Mouse (Mus musculus) hindbrain, embryonic 11.5 days (tissue): ENCODE results near the gene Rnaseh2a. TPM values are rescaled to one million over a fixed set of nuclear protein-coding genes. Genes with fewer than 3 reads are reported as not detected.

Source experiments
- ATAC-seq: fragments of 200-750 bp; cut with Nextera tagmentation; 2 replicates; pipeline ENCODE4 v1.8.0; 2017; ENCODE audit warnings: mild to moderate bottlenecking, moderate TSS enrichment, moderate library complexity; ENCODE audit not compliant: low FRiP score
- DNase-seq: peaks from one replicate; pipeline ENCODE4 v3.0.0-alpha.2; 2015; ENCODE audit warnings: low spot score
- H3K27ac ChIP-seq: fragments of 300-500 bp; sonication (generic); 2 replicates; pipeline ENCODE4 v1.5.1; 2014; ENCODE audit warnings: mild to moderate bottlenecking, low read depth, low read length
- H3K27me3 ChIP-seq: fragments of 300-500 bp; sonication (generic); 2 replicates; pipeline ENCODE4 v1.6.1; 2014; ENCODE audit warnings: mild to moderate bottlenecking, low read length, moderate library complexity, mixed read lengths; ENCODE audit not compliant: control insufficient read depth, insufficient read depth
- H3K36me3 ChIP-seq: fragments of 300-500 bp; sonication (generic); 2 replicates; pipeline ENCODE4 v1.6.1; 2014; ENCODE audit warnings: mild to moderate bottlenecking, low read length, moderate library complexity, mixed read lengths; ENCODE audit not compliant: control insufficient read depth, insufficient read depth
- H3K4me1 ChIP-seq: fragments of 300-500 bp; sonication (generic); replicated peaks from 2 replicates; pipeline ENCODE4 v1.6.1; 2014; ENCODE audit warnings: low read length, mixed read lengths; ENCODE audit not compliant: control insufficient read depth, insufficient read depth
- H3K4me2 ChIP-seq: fragments of 300-500 bp; sonication (generic); replicated peaks from 2 replicates; pipeline ENCODE4 v1.6.1; 2014; ENCODE audit warnings: mild to moderate bottlenecking, low read depth, low read length
- H3K4me3 ChIP-seq: fragments of 300-500 bp; sonication (generic); 2 replicates; pipeline ENCODE4 v1.5.1; 2014; ENCODE audit warnings: low read depth, low read length
- H3K9ac ChIP-seq: fragments of 300-500 bp; sonication (generic); 2 replicates; pipeline ENCODE4 v1.6.1; 2014; ENCODE audit warnings: low read depth, low read length
- H3K9me3 ChIP-seq: fragments of 300-500 bp; sonication (generic); 2 replicates; pipeline ENCODE4 v1.6.1; 2016; ENCODE audit warnings: low read length; ENCODE audit not compliant: control insufficient read depth
- WGBS: fragments of 180-500 bp; shearing (Covaris S2); extraction: QIAGEN DNeasy Blood & Tissue Kit; methylation state at CpG from one replicate; pipeline ENCODE4 v1.1.7; 2014; 5-methylcytosine and 5-hydroxymethylcytosine counted together
- polyA plus RNA-seq: library from polyadenylated mRNA; unstranded; fragments of >200 nt; fragmentation: Nextera tagmentation; extraction: Ambion mirVana; gene quantifications from 2 replicates; pipeline ENCODE4 v1.2.1, GENCODE M21; 2014

The Rnaseh2a gene
- polyA plus RNA-seq, 1 experiment from 2014 or later: 98.5 TPM

GRCm38 (mm10) chr8:84934860-84935259 lies 34.7 kb downstream of the Rnaseh2a start:
- ATAC-seq: peak; percentile 74
- no peaks in the 10 kb centered on the region for H3K9me3 ChIP-seq
- peaks cover 14% of the 10 kb centered on the region for H3K4me1 ChIP-seq
- H3K27me3 ChIP-seq: peaks cover 43% of the 10 kb centered on the region
- H3K27ac ChIP-seq: no peak overlapping the region
- H3K4me3 ChIP-seq: peak overlapping the region; percentile 63; the same call in 1 of the 2 replicates
- peak overlapping the region; percentile 90 for H3K4me2 ChIP-seq
- H3K36me3 ChIP-seq: no peaks in the 10 kb centered on the region
- peak; percentile 89 for DNase-seq
- WGBS: 1% methylated on average over 15 of the region's 15 CpGs
- no peak overlapping the region; the same call in 1 of the 2 replicates for H3K9ac ChIP-seq

GRCm38 (mm10) chr8:84933767-84934559 lies 35.6 kb downstream of the Rnaseh2a start:
- Histone ChIP-seq H3K27me3 (peaks cover 48% of the 10 kb centered on the region), H3K4me1 (peaks cover 14% of the 10 kb centered on the region), H3K4me2 (no peak overlapping the region), H3K27ac (no peak overlapping the region), H3K36me3 (no peaks in the 10 kb centered on the region), H3K9ac (no peak overlapping the region), H3K4me3 (no peak overlapping the region), H3K9me3 (no peaks in the 10 kb centered on the region)
- no peak for ATAC-seq
- WGBS: 81% methylated on average over 16 of the region's 16 CpGs
- DNase-seq: no peak

- H3K4me1 ChIP-seq: peaks cover 9% of the 10 kb centered on the region
- no peak overlapping the region for H3K27ac ChIP-seq
- H3K4me3 ChIP-seq: no peak overlapping the region
- H3K27me3 ChIP-seq: peaks cover 32% of the 10 kb centered on the region
- no peaks in the 10 kb centered on the region for H3K36me3 ChIP-seq
- H3K9me3 ChIP-seq: no peaks in the 10 kb centered on the region
- no peak overlapping the region for H3K9ac ChIP-seq
- no peak overlapping the region for H3K4me2 ChIP-seq
- WGBS: 83% methylated on average over 13 of the region's 13 CpGs
- ATAC-seq: no peak
- DNase-seq: no peak
Observed at GRCm38 (mm10) chr8:84930582-84930981, 39.0 kb downstream of the Rnaseh2a start.

GRCm38 (mm10) chr8:84928456-84929306 lies 40.9 kb downstream of the Rnaseh2a start:
- Histone ChIP-seq H3K27ac (no peak overlapping the region), H3K4me3 (peak overlapping the region; percentile 26), H3K36me3 (no peaks in the 10 kb centered on the region), H3K27me3 (peaks cover 21% of the 10 kb centered on the region), H3K9ac (no peak overlapping the region), H3K4me1 (no peaks in the 10 kb centered on the region), H3K9me3 (no peaks in the 10 kb centered on the region), H3K4me2 (peak overlapping the region; percentile 53)
- 2% methylated on average over 45 of the region's 52 CpGs for WGBS
- DNase-seq (peak; percentile 89), ATAC-seq (peak; percentile 86)

DNA sequence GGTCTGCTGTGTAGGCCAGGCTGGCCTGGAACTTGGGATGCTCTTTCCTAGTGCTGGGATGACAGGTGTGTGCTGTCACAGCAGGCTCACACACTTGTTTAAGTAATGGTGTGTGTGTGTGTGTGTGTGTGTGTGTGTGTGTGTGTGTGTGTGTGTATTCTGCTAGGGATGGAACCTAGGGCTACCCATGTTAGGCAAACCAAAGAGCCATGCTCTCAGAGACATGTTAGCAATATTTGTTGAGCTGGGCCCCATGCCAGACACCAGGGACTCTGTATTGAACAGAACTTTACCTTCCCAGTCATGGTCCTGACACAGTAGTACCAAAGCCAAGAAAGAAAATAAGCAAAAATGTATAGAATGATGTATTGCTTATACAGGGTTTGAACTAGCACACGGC lies 42.1 kb downstream of the Rnaseh2a start:
- DNase-seq: no peak
- H3K27me3 ChIP-seq: peaks cover 21% of the 10 kb centered on the region
- H3K4me2 ChIP-seq: no peak overlapping the region

DNA sequence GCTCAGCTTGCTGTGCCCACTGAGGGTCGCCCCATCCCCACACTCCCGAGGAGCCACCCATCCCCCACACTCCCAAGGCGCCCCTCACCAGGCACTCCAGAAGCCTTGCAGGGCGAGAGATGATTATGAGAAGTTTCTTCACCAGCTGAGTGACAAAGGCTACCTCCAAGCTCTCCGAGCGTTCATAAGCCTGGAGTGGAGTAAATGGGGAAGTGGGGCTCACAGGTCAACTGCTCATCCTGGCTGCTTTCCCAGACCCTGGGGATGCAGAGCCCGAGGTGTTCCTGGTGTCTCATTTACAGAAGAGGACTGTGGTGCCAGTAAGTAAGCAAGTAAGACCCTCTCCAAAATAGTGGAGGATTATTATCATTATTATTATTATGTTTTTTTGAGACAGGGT lies 44.0 kb downstream of the Rnaseh2a start:
- no peak overlapping the region for H3K4me3 ChIP-seq
- no peaks in the 10 kb centered on the region for H3K9me3 ChIP-seq
- no peaks in the 10 kb centered on the region for H3K36me3 ChIP-seq
- DNase-seq (no peak), ATAC-seq (no peak)
- H3K27ac ChIP-seq: no peak overlapping the region
- H3K27me3 ChIP-seq: peaks cover 15% of the 10 kb centered on the region
- no peak overlapping the region for H3K4me2 ChIP-seq
- WGBS: 73% methylated on average over 7 of the region's 7 CpGs
- no peaks in the 10 kb centered on the region for H3K4me1 ChIP-seq
- no peak overlapping the region for H3K9ac ChIP-seq

More for the DNA sequence above, 42.1 kb downstream of the Rnaseh2a start:
- WGBS: 93% methylated on average over 1 of the region's 1 CpGs
- Histone ChIP-seq H3K9ac (no peak overlapping the region), H3K4me1 (no peaks in the 10 kb centered on the region), H3K27ac (no peak overlapping the region), H3K9me3 (no peaks in the 10 kb centered on the region), H3K4me3 (no peak overlapping the region), H3K36me3 (no peaks in the 10 kb centered on the region)
- no peak for ATAC-seq

DNA sequence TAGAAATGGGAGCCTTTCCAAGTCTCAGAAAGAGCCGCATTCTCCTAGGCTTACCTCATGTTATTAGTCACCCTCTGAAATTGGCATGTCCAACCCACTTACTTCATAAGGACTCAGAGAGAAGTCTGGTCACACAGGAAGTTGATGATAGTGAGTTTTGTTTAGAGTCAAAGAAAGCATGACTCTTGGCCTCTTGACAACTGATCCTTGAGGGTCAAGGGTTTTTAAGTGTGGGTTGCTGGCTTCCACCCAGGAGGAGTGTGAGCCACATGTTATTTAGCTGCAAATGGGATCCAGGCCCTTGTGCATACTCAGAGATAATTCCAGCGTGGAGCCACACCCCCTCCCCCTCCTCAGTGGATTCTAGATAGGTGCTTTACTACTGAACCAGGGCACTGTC lies 48.0 kb downstream of the Rnaseh2a start:
- Histone ChIP-seq H3K27ac (no peak overlapping the region), H3K4me1 (no peaks in the 10 kb centered on the region), H3K27me3 (peaks cover 12% of the 10 kb centered on the region), H3K9me3 (no peaks in the 10 kb centered on the region), H3K4me2 (no peak overlapping the region), H3K9ac (no peak overlapping the region), H3K36me3 (no peaks in the 10 kb centered on the region), H3K4me3 (no peak overlapping the region)
- DNase-seq (no peak), ATAC-seq (no peak)
- WGBS: 93% methylated on average over 2 of the region's 2 CpGs

GRCm38 (mm10) chr8:84918646-84919045 lies 50.9 kb downstream of the Rnaseh2a start:
- Histone ChIP-seq H3K4me3 (no peak overlapping the region), H3K27ac (no peak overlapping the region), H3K36me3 (0 out of 2 replicates have a peak, but pooled peaks cover 2% of the 10 kb centered on the region), H3K9me3 (no peaks in the 10 kb centered on the region; the same call in 1 of the 2 replicates), H3K27me3 (peaks cover 27% of the 10 kb centered on the region), H3K4me1 (no peaks in the 10 kb centered on the region), H3K9ac (no peak overlapping the region), H3K4me2 (no peak overlapping the region)
- DNase-seq (no peak), ATAC-seq (no peak)
- WGBS: 87% methylated on average over 15 of the region's 15 CpGs
